Mouse (Mus musculus) retina, embryonic 14.5 days (tissue): ENCODE measurements at regions not wholly inside any gene's neighbourhood (a gene's known extent, or its start where the extent isn't known, plus 50 kb on each side); places are given as distances from the start of the nearest gene placed in this dataset.

Source experiments
- DNase-seq: peaks from one replicate; pipeline ENCODE4 v3.0.0-alpha.2; 2015; ENCODE audit warnings: low spot score

- DNase-seq: no peak
These were observed 676.5 kb upstream of the Foxg1 start for GRCm38 (mm10) chr12:48705963-48706362.

GRCm38 (mm10) chr12:48713646-48714045 lies 668.8 kb upstream of the Foxg1 start:
- no peak for DNase-seq

- no peak for DNase-seq
These were observed 652.6 kb upstream of the Foxg1 start for GRCm38 (mm10) chr12:48729851-48730250.

- DNase-seq: no peak
These were observed 623.6 kb upstream of the Foxg1 start for GRCm38 (mm10) chr12:48758805-48759396.
